Mouse (Mus musculus) hindbrain, postnatal 0 days (tissue): Measurements from ENCODE around the gene Srrm4. TPM values are rescaled to one million over a fixed set of nuclear protein-coding genes. Genes with fewer than 3 reads are reported as not detected.

Experiments used
- ATAC-seq: fragments of 200-750 bp; cut with Nextera tagmentation; 2 replicates; pipeline ENCODE4 v1.8.0; 2017; ENCODE audit warnings: mild to moderate bottlenecking, moderate TSS enrichment, moderate library complexity
- DNase-seq: peaks from one replicate; pipeline ENCODE4 v3.0.0-alpha.2; 2015; ENCODE audit warnings: low spot score
- H3K27ac ChIP-seq: fragments of 300-500 bp; sonication (generic); 2 replicates; pipeline ENCODE4 v1.5.1; 2014; ENCODE audit warnings: mild to moderate bottlenecking
- H3K27me3 ChIP-seq: fragments of 300-500 bp; sonication (generic); 2 replicates; pipeline ENCODE4 v1.6.1; 2014; ENCODE audit warnings: low read length, mixed read lengths; ENCODE audit not compliant: insufficient read depth
- H3K36me3 ChIP-seq: fragments of 300-500 bp; sonication (generic); 2 replicates; pipeline ENCODE4 v1.6.1; 2014; ENCODE audit warnings: low read length, mixed read lengths; ENCODE audit not compliant: insufficient read depth
- H3K4me1 ChIP-seq: fragments of 300-500 bp; sonication (generic); 2 replicates; pipeline ENCODE4 v1.6.1; 2014; ENCODE audit warnings: antibody characterized with exemption, low read length, mixed read lengths; ENCODE audit not compliant: insufficient read depth
- H3K4me2 ChIP-seq: fragments of 300-500 bp; sonication (generic); 2 replicates; pipeline ENCODE4 v1.6.1; 2014; ENCODE audit warnings: low read depth, mild to moderate bottlenecking, low read length, moderate library complexity, mixed read lengths
- H3K4me3 ChIP-seq: fragments of 300-500 bp; sonication (generic); 2 replicates; pipeline ENCODE4 v1.5.1; 2014; ENCODE audit warnings: low read length
- H3K9ac ChIP-seq: fragments of 300-500 bp; sonication (generic); replicated peaks from 2 replicates; pipeline ENCODE4 v1.6.1; 2014; ENCODE audit warnings: mild to moderate bottlenecking, low read length, moderate library complexity, mixed read lengths
- H3K9me3 ChIP-seq: fragments of 300-500 bp; sonication (generic); 2 replicates; pipeline ENCODE4 v1.6.1; 2016; ENCODE audit warnings: low read length, mixed read lengths
- CTCF ChIP-seq: IDR thresholded peaks from 2 replicates; pipeline ENCODE4 v1.5.1; 2016; ENCODE audit warnings: antibody characterized with exemption, control low read depth, low read depth
- WGBS: fragments of 180-500 bp; shearing (Covaris S2); extraction: QIAGEN DNeasy Blood & Tissue Kit; methylation state at CpG from one replicate; pipeline ENCODE4 v1.1.7; 2014; 5-methylcytosine and 5-hydroxymethylcytosine counted together
- polyA plus RNA-seq: library from polyadenylated mRNA; unstranded; fragments of >200 nt; fragmentation: Nextera tagmentation; extraction: Ambion mirVana; gene quantifications from 2 replicates; pipeline ENCODE4 v1.2.1, GENCODE M21; 2015
- total RNA-seq: library from RNA; depleted of rRNA; stranded (reverse); fragments of >200 nt; gene quantifications from 2 replicates; pipeline ENCODE4 v1.2.3, GENCODE M21; 2014

Gene Srrm4
- total and polyA plus RNA-seq, 2 experiments from 2014 or later, result 5.9 to 12.5 TPM

GRCm38 (mm10) chr5:116556614-116557013 lies 35.0 kb downstream of the Srrm4 start:
- WGBS, result 48% methylated on average over 8 of the region's 8 CpGs
- H3K27me3 ChIP-seq, result no peaks in the 10 kb centered on the region
- no peak overlapping the region for H3K4me2 ChIP-seq
- H3K9me3 ChIP-seq, result no peaks in the 10 kb centered on the region
- ATAC-seq (no peak), DNase-seq (peak; percentile 50)
- H3K4me1 ChIP-seq, result peaks cover 5% of the 10 kb centered on the region; the same call in 1 of the 2 replicates
- H3K36me3 ChIP-seq, result no peaks in the 10 kb centered on the region
- peak; percentile 51 for TF ChIP-seq CTCF
- H3K4me3 ChIP-seq, result no peak overlapping the region
- no peak overlapping the region for H3K9ac ChIP-seq
- no peak overlapping the region for H3K27ac ChIP-seq

- H3K4me3 ChIP-seq, result no peak overlapping the region
- WGBS, result 8% methylated on average over 5 of the region's 5 CpGs
- no peak overlapping the region for H3K27ac ChIP-seq
- TF ChIP-seq CTCF, result no peak
- ATAC-seq, result no peak
- DNase-seq, result no peak
- no peaks in the 10 kb centered on the region for H3K27me3 ChIP-seq
- no peaks in the 10 kb centered on the region for H3K9me3 ChIP-seq
- H3K4me1 ChIP-seq, result peaks cover 5% of the 10 kb centered on the region; the same call in 1 of the 2 replicates
- no peak overlapping the region for H3K4me2 ChIP-seq
- H3K9ac ChIP-seq, result no peak overlapping the region
- no peaks in the 10 kb centered on the region for H3K36me3 ChIP-seq
These were observed 37.7 kb downstream of the Srrm4 start for GRCm38 (mm10) chr5:116553868-116554267.

GRCm38 (mm10) chr5:116553106-116553505 lies 38.5 kb downstream of the Srrm4 start:
- Histone ChIP-seq H3K27me3 (no peaks in the 10 kb centered on the region), H3K9me3 (no peaks in the 10 kb centered on the region), H3K36me3 (no peaks in the 10 kb centered on the region), H3K4me1 (peaks cover 5% of the 10 kb centered on the region; the same call in 1 of the 2 replicates), H3K9ac (no peak overlapping the region), H3K27ac (no peak overlapping the region), H3K4me3 (no peak overlapping the region), H3K4me2 (no peak overlapping the region)
- TF ChIP-seq CTCF, result no peak
- 30% methylated on average over 2 of the region's 2 CpGs for WGBS
- no peak for DNase-seq
- no peak for ATAC-seq

- no peak for TF ChIP-seq CTCF
- DNase-seq, result no peak
- ATAC-seq, result no peak
These were observed 39.0 kb downstream of the Srrm4 start for GRCm38 (mm10) chr5:116552584-116552983.

GRCm38 (mm10) chr5:116545746-116546145 lies 45.9 kb downstream of the Srrm4 start:
- H3K4me2 ChIP-seq, result no peak overlapping the region
- H3K9ac ChIP-seq, result no peak overlapping the region
- H3K4me1 ChIP-seq, result no peaks in the 10 kb centered on the region
- no peak for TF ChIP-seq CTCF
- no peaks in the 10 kb centered on the region for H3K27me3 ChIP-seq
- no peak overlapping the region for H3K27ac ChIP-seq
- DNase-seq (no peak), ATAC-seq (no peak)
- no peak overlapping the region for H3K4me3 ChIP-seq
- 49% methylated on average over 11 of the region's 11 CpGs for WGBS
- 0 out of 2 replicates have a peak, but pooled peaks cover 4% of the 10 kb centered on the region for H3K36me3 ChIP-seq
- no peaks in the 10 kb centered on the region for H3K9me3 ChIP-seq

More at GRCm38 (mm10) chr5:116552584-116552983, 39.0 kb downstream of the Srrm4 start:
- Histone ChIP-seq H3K9me3 (no peaks in the 10 kb centered on the region), H3K36me3 (no peaks in the 10 kb centered on the region), H3K4me2 (no peak overlapping the region), H3K9ac (no peak overlapping the region), H3K4me1 (peaks cover 5% of the 10 kb centered on the region; the same call in 1 of the 2 replicates), H3K27me3 (no peaks in the 10 kb centered on the region), H3K27ac (no peak overlapping the region), H3K4me3 (no peak overlapping the region)

GRCm38 (mm10) chr5:116542317-116542716 lies 49.3 kb downstream of the Srrm4 start:
- 69% methylated on average over 7 of the region's 7 CpGs for WGBS
- DNase-seq, result no peak

GRCm38 (mm10) chr5:116541128-116541527 lies 50.5 kb downstream of the Srrm4 start:
- ATAC-seq (no peak), DNase-seq (no peak)
- peak; percentile 43 for TF ChIP-seq CTCF
- H3K4me1 ChIP-seq, result no peaks in the 10 kb centered on the region
- H3K9me3 ChIP-seq, result no peaks in the 10 kb centered on the region
- H3K9ac ChIP-seq, result no peak overlapping the region
- H3K36me3 ChIP-seq, result no peaks in the 10 kb centered on the region
- H3K4me3 ChIP-seq, result no peak overlapping the region
- WGBS, result 88% methylated on average over 3 of the region's 3 CpGs
- no peaks in the 10 kb centered on the region for H3K27me3 ChIP-seq
- no peak overlapping the region for H3K27ac ChIP-seq
- no peak overlapping the region for H3K4me2 ChIP-seq

More at GRCm38 (mm10) chr5:116542317-116542716, 49.3 kb downstream of the Srrm4 start:
- no peaks in the 10 kb centered on the region for H3K9me3 ChIP-seq
- H3K27me3 ChIP-seq, result no peaks in the 10 kb centered on the region
- no peak overlapping the region for H3K9ac ChIP-seq
- peak; percentile 28; the same call in 1 of the 2 replicates for TF ChIP-seq CTCF
- no peaks in the 10 kb centered on the region for H3K4me1 ChIP-seq
- H3K4me3 ChIP-seq, result no peak overlapping the region
- 0 out of 2 replicates have a peak, but pooled peaks cover 4% of the 10 kb centered on the region for H3K36me3 ChIP-seq
- no peak overlapping the region for H3K27ac ChIP-seq
- no peak for ATAC-seq
- H3K4me2 ChIP-seq, result no peak overlapping the region
